Mouse (Mus musculus) kidney, adult 18-20 months (tissue): ENCODE results near the gene Mapkbp1.

Source experiments
- DNase-seq: peaks from one replicate; pipeline ENCODE4 v3.0.0; 2021

The Mapkbp1 gene

DNA sequence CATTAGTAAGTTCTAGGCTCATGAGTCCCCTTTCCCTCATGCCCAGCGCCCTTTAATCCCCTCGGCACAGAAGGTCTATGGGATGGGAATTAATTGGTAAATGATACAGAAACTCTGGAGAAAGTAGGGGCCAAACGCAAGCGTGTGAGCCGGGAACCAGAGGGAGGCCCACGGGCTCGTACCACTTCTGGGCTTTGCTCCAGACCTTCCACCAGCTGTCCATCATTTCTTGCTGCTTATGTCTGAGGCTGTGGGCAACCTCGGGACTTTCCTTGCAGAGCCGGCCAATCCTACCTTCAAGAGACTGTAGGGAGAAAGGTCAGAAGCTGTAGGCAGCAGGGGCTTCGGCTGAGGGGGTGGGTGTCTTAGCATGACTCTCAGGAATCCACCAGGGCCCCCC lies 83.4 kb downstream of the Mapkbp1 start:
- DNase-seq = no peak

GRCm38 (mm10) chr2:120058818-120059217 lies 86.3 kb downstream of the Mapkbp1 start:
- no peak for DNase-seq

DNA sequence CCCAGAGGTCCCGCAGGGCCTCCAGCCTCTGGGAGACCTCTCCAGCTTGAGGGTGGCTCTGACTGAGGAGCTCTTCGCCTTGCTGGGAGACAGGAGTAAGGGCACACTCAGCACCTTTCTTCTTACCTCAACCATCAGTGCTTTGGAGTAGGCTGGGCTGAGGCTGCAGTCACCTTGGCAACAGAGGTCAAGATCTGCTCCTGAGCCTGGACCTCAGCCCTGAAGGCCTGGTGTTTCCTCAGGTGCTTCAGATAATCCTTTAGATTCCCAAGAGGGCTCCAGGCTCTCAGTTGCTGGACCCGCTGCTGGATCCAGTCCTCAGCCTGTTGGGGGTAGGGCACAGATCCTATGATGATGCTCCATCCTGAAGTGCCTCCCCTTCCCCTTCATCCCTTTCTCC lies 87.0 kb downstream of the Mapkbp1 start:
- DNase-seq = no peak

- peak; percentile 39 for DNase-seq
Measured at GRCm38 (mm10) chr2:120060190-120060589, 87.7 kb downstream of the Mapkbp1 start.

GRCm38 (mm10) chr2:120060651-120061050 lies 88.2 kb downstream of the Mapkbp1 start:
- DNase-seq = peak; percentile 34

DNA sequence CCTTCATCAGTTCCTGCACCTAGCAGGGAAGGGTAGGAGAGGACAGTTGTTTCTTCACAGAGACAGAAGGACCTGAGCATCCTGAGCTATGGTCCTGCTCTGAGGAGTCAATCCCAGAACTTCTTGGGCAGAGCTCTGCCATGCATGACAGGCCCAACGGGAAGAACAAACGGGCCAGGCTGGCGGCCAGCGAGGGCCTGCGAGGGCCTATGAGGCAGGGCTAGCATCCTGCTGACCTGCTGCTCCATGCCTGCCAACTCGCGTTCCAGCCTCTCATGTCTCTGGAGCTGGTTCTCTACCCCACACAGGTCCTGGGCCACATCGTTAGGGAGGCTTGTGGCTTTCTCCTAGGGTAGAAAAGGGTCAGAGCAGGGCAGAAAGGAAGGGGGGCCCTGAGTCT lies 89.7 kb downstream of the Mapkbp1 start:
- DNase-seq = no peak

GRCm38 (mm10) chr2:120064639-120065038 lies 92.1 kb downstream of the Mapkbp1 start:
- no peak for DNase-seq

DNA sequence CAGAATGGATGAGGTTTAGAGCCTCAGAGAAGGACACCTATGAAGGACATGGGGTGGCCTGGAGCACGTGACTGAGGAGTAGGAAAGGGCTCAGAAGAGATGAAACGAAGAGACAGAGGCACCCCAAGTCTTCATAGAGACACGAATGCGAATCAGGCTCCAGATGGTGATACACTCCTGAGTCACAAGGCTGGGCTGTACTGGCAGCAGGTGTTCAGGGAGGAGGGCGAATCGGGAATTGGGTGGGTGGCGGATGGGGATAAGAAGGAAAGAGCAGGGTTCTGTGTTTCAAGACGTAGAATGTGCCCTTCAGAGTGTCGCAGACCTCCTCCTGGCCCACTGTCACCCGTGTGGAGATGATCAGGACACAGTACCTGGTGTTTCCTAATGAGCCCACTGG lies 92.7 kb downstream of the Mapkbp1 start:
- no peak for DNase-seq

GRCm38 (mm10) chr2:120066224-120066623 lies 93.7 kb downstream of the Mapkbp1 start:
- DNase-seq = no peak

DNA sequence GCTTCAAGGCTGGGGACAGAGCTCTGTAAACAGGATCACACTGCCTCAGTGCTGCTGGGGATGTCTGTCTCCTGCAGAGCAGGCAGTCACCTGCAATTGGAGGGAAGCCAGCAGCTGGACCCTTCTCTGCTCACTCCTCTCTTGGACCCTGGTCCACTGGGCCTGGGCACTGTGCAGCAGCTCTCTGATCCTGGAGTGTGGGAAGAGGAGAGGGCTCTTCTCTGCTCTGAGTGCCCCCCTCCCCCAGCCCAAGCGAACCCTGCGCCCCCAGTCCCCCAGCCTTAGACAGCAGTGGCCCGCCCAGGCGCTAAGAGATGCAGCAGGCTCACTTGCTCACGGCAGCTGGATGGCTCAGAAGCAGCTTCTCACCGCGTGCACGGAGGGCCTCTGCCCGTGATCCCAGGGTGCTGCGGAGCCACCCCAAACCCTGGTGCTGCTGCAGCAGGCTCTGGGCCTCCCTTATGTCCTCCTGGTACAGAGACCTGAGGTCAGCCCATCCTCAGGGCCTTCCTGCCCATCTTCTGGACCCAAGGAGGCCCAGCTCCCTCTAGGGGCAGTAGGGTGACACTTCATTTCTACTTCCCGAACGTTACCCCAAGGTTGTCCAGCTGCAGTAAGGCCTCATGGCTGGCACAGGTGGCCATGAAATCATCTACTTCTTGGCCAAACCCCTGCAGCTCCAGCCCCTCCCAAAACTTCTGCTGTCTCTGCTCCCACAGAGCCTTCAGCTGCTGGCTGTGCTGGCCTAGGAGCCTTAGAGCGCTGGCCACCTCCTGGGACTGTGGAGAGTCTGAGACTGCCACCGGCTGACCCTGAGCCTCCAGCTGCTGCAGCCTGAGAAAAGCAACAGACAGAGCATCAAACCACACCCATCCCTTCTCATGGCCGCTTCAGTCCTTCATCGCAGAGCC lies 96.3 kb downstream of the Mapkbp1 start:
- DNase-seq = peak; percentile 34

GRCm38 (mm10) chr2:120069466-120069990 lies 97.0 kb downstream of the Mapkbp1 start:
- no peak for DNase-seq

DNA sequence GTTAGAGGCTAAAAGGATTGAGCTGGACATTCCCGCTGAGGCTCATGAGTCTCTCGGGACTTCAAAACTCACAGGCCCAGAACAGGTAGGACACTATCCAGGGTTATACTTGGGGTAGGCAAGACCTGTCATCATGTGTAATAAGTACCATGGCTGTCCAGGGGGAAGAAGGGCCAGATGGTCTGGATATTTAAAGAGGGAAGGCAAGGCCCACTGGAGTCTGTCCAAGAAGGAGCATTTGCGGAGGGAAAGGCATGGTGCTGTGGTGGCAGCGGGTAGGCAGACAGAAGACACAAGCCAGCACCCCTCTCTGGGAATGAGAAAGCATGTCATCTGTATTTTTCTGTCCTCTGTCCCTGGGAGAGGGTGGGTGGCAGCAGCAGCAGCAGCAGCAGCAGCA lies 101.6 kb downstream of the Mapkbp1 start:
- DNase-seq = no peak

- peak; percentile 72 for DNase-seq
Measured at GRCm38 (mm10) chr2:120076076-120076705, 103.7 kb downstream of the Mapkbp1 start.
